Comparison of ENCODE assay signal across 22 mouse cellular contexts in the genomic region with DNA sequence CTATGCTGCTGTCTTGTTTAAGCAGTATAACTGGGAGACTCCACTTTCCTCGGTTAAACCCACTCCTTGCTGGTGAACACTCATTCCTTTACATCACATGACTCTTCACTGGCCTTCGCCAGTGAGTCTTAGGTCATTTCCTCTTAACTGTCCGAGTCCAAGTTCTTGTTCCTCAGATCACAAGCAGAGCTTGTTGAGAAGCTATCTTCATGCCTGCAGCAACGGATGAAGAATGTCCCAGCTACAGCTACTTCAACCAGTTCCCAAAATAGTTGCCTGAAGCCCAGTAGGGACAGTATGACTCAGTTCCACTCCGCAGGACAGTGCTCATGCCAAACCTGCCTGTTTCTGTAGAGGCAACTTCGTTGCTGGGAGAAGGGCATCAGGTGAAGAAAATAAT. TPM values are rescaled to one million over a fixed set of nuclear protein-coding genes. Genes with fewer than 3 reads are reported as not detected.
A peak's percentile ranks its signal among the peaks of the same experiment; 100 is the strongest.
DNase-seq lines count a peak whose midpoint lies in the region; ATAC-seq and TF ChIP-seq lines count a peak whose summit lies in the region.
"Had no signal": no experiment of that assay in that cellular context is flagged by ENCODE, and none has a peak within 500 bp of the region (broad histone marks: within the 10 kb centered on the region; RNA-seq: fewer than 3 reads in every experiment).

No protein-coding gene starts in this region.

- WGBS in heart, embryonic 15.5 days = 29% methylated on average over 6 of the region's 6 CpGs

- H3K9me3 ChIP-seq in heart, embryonic 15.5 days (replicated peaks) = no peaks in the 10 kb centered on the region
- H3K9me3 ChIP-seq: embryonic facial prominence, embryonic 12.5 days; forebrain, embryonic 12.5 days; limb, embryonic 10.5 days; neural tube, embryonic 13.5 days had no signal

- no peak for TF ChIP-seq CTCF in embryonic fibroblast, embryonic 13.5 days (IDR thresholded peaks at IDR 0.05; ENCODE audit: borderline replicate concordance, insufficient read depth, low read length)

- TF ChIP-seq POLR2A in embryonic fibroblast, embryonic 13.5 days (IDR thresholded peaks at IDR 0.05; ENCODE audit: low read depth, low read length) = no peak

- no peak overlapping the region for H3K4me2 ChIP-seq in heart, embryonic 15.5 days
- H3K4me2 ChIP-seq: embryonic facial prominence, embryonic 12.5 days; forebrain, embryonic 12.5 days; hindbrain, embryonic 14.5 days; neural tube, embryonic 13.5 days had no signal

- no peaks in the 10 kb centered on the region for H3K36me3 ChIP-seq in heart, embryonic 15.5 days
- H3K36me3 ChIP-seq: embryonic facial prominence, embryonic 12.5 days; forebrain, embryonic 12.5 days; limb, embryonic 10.5 days; neural tube, embryonic 13.5 days had no signal

- H3K27me3 ChIP-seq in heart, embryonic 15.5 days = no peaks in the 10 kb centered on the region; the same call in 1 of the 2 replicates
- H3K27me3 ChIP-seq: embryonic facial prominence, embryonic 12.5 days; forebrain, embryonic 12.5 days; neural tube, embryonic 13.5 days; Patski had no signal

- peaks cover 10% of the 10 kb centered on the region for H3K4me1 ChIP-seq in embryonic fibroblast, embryonic 13.5 days (ENCODE audit: control insufficient read depth, insufficient read depth, low read length)
- peaks cover 9% of the 10 kb centered on the region for H3K4me1 ChIP-seq in heart, embryonic 15.5 days (replicated peaks)
- H3K4me1 ChIP-seq: forebrain, embryonic 12.5 days; neural tube, embryonic 13.5 days had no signal

- no peak overlapping the region for H3K4me3 ChIP-seq in embryonic fibroblast, embryonic 13.5 days (ENCODE audit: insufficient read depth, low read length)
- H3K4me3 ChIP-seq in heart, embryonic 15.5 days = no peak overlapping the region
- H3K4me3 ChIP-seq: embryonic facial prominence, embryonic 12.5 days; forebrain, embryonic 12.5 days; limb, embryonic 10.5 days; neural tube, embryonic 13.5 days had no signal

- H3K9ac ChIP-seq in heart, embryonic 15.5 days = no peak overlapping the region
- H3K9ac ChIP-seq: embryonic facial prominence, embryonic 12.5 days; forebrain, embryonic 12.5 days; hindbrain, embryonic 14.5 days; liver, embryonic 14.5 days; neural tube, embryonic 13.5 days had no signal

- H3K27ac ChIP-seq in embryonic fibroblast, embryonic 13.5 days (ENCODE audit: insufficient read depth, low read length) = peak overlapping the region; percentile 4; the same call in 1 of the 2 replicates
- H3K27ac ChIP-seq in heart, embryonic 15.5 days = peak overlapping the region; percentile 62
- H3K27ac ChIP-seq: embryonic facial prominence, embryonic 12.5 days; forebrain, embryonic 12.5 days; hindbrain, embryonic 14.5 days; limb, embryonic 10.5 days; liver, embryonic 14.5 days; neural tube, embryonic 13.5 days; stomach, postnatal 0 days had no signal

- DNase-seq in lung, postnatal 14 days = peak; percentile 13
- DNase-seq in lung, postnatal 4 days = no peak
- no peak for DNase-seq in spleen, postnatal 14 days (ENCODE audit: low spot score in 2 of 2)
- no peak for DNase-seq in embryo, embryonic 10 days (ENCODE audit: low spot score)
- no peak for DNase-seq in urinary bladder, postnatal 10 days (ENCODE audit: low spot score)
- DNase-seq: cerebellum, postnatal 10 days; gastrocnemius, postnatal 36 days; kidney, adult 8-10 months; layer of hippocampus, postnatal 36 days; spleen, adult 18-20 months had no signal

- 0 out of 2 replicates have a peak, but pooled peaks have one; percentile 39 for ATAC-seq in heart, embryonic 15.5 days (replicated peaks; ENCODE audit: insufficient number of reproducible peaks, insufficient read depth, low FRiP score, low read depth)
- ATAC-seq: Patski had no signal

RNA-seq across cellular contexts. Expression of a gene that starts 13.6 kb away (rescaled TPM):
- polyA plus RNA-seq in embryonic fibroblast, embryonic 13.5 days (2011; ENCODE audit: insufficient read length, low read depth, missing spikeins) = not detected in 2 replicates
- polyA plus RNA-seq in heart, embryonic 15.5 days (2015; fragmentation: Nextera tagmentation; extraction: Ambion mirVana) = not detected in 2 replicates
- polyA plus RNA-seq: embryonic facial prominence, embryonic 12.5 days; forebrain, embryonic 12.5 days; hindbrain, embryonic 14.5 days; large intestine, adult 2 months; limb, embryonic 10.5 days; liver, embryonic 14.5 days; neural tube, embryonic 13.5 days; Patski; stomach, postnatal 0 days; urinary bladder, adult 2 months had no signal

RNA-seq across cellular contexts. Expression of a gene that starts 27.4 kb away (rescaled TPM):
- polyA plus RNA-seq in embryonic fibroblast, embryonic 13.5 days (2011; ENCODE audit: insufficient read length, low read depth, missing spikeins) = not detected in 2 replicates
- 0.31 and 0.42 TPM in 2 replicates for polyA plus RNA-seq in heart, embryonic 15.5 days (2015; fragmentation: Nextera tagmentation; extraction: Ambion mirVana)
- polyA plus RNA-seq: embryonic facial prominence, embryonic 12.5 days; forebrain, embryonic 12.5 days; neural tube, embryonic 13.5 days had no signal

RNA-seq across cellular contexts. Expression of a gene that starts 30.2 kb away (rescaled TPM):
- polyA plus RNA-seq in embryonic fibroblast, embryonic 13.5 days (2011; ENCODE audit: insufficient read length, low read depth, missing spikeins) = 0.33 and 0.35 TPM in 2 replicates
- 1.1 and 1.5 TPM in 2 replicates for polyA plus RNA-seq in heart, embryonic 15.5 days (2015; fragmentation: Nextera tagmentation; extraction: Ambion mirVana)
- polyA plus RNA-seq: forebrain, embryonic 12.5 days had no signal

RNA-seq across cellular contexts. Expression of a gene that starts 47.2 kb away (rescaled TPM):
- polyA plus RNA-seq in embryonic fibroblast, embryonic 13.5 days (2011; ENCODE audit: insufficient read length, low read depth, missing spikeins) = not detected in 2 replicates
- not detected in 2 replicates for polyA plus RNA-seq in heart, embryonic 15.5 days (2015; fragmentation: Nextera tagmentation; extraction: Ambion mirVana)
- polyA plus RNA-seq: hindbrain, embryonic 14.5 days; large intestine, adult 2 months; limb, embryonic 10.5 days; liver, embryonic 14.5 days; Patski; stomach, postnatal 0 days; urinary bladder, adult 2 months had no signal

RNA-seq across cellular contexts. Expression of a gene that starts 56.6 kb away (rescaled TPM):
- not detected in 2 replicates for polyA plus RNA-seq in embryonic fibroblast, embryonic 13.5 days (2011; ENCODE audit: insufficient read length, low read depth, missing spikeins)
- polyA plus RNA-seq in heart, embryonic 15.5 days (2015; fragmentation: Nextera tagmentation; extraction: Ambion mirVana) = not detected in 2 replicates
- polyA plus RNA-seq: embryonic facial prominence, embryonic 12.5 days; forebrain, embryonic 12.5 days; hindbrain, embryonic 14.5 days; large intestine, adult 2 months; limb, embryonic 10.5 days; liver, embryonic 14.5 days; neural tube, embryonic 13.5 days; Patski; stomach, postnatal 0 days; urinary bladder, adult 2 months had no signal
